Mouse (Mus musculus) embryonic facial prominence, embryonic 13.5 days (tissue): ENCODE results near the gene Pmm1. TPM values are rescaled to one million over a fixed set of nuclear protein-coding genes. Genes with fewer than 3 reads are reported as not detected.
"Not testable (repeated sequence)": the region's sequence is repeated elsewhere in the genome, so short reads cannot be mapped to it uniquely, and the experiment has no call there.

Experiments
- ATAC-seq: fragments of 200-750 bp; cut with Nextera tagmentation; 2 replicates; pipeline ENCODE4 v1.8.0; 2017; ENCODE audit warnings: low read depth; ENCODE audit not compliant: insufficient number of reproducible peaks, insufficient read depth, low FRiP score, low TSS enrichment
- H3K27ac ChIP-seq: fragments of 300-500 bp; sonication (generic); 2 replicates; pipeline ENCODE4 v1.5.1; 2015; ENCODE audit warnings: moderate library complexity, mild to moderate bottlenecking, inconsistent platforms
- H3K27me3 ChIP-seq: fragments of 300-500 bp; sonication (generic); 2 replicates; pipeline ENCODE4 v1.6.1; 2015; ENCODE audit warnings: mild to moderate bottlenecking, inconsistent platforms
- H3K36me3 ChIP-seq: fragments of 300-500 bp; sonication (generic); 2 replicates; pipeline ENCODE4 v1.6.1; 2015; ENCODE audit warnings: mild to moderate bottlenecking, inconsistent platforms
- H3K4me1 ChIP-seq: fragments of 300-500 bp; sonication (generic); 2 replicates; pipeline ENCODE4 v1.6.1; 2015; ENCODE audit warnings: inconsistent platforms
- H3K4me2 ChIP-seq: fragments of 300-500 bp; sonication (generic); 2 replicates; pipeline ENCODE4 v1.6.1; 2015; ENCODE audit warnings: moderate library complexity, mild to moderate bottlenecking, inconsistent platforms
- H3K4me3 ChIP-seq: fragments of 300-500 bp; sonication (generic); 2 replicates; pipeline ENCODE4 v1.5.1; 2015; ENCODE audit warnings: mild to moderate bottlenecking, inconsistent platforms
- H3K9ac ChIP-seq: fragments of 300-500 bp; sonication (generic); 2 replicates; pipeline ENCODE4 v1.6.1; 2015; ENCODE audit warnings: mild to moderate bottlenecking, inconsistent platforms
- H3K9me3 ChIP-seq: fragments of 300-500 bp; sonication (generic); 2 replicates; pipeline ENCODE4 v1.6.1; 2016; ENCODE audit warnings: inconsistent platforms
- WGBS: fragments of 180-500 bp; shearing (Covaris S2); methylation state at CpG from one replicate; pipeline ENCODE4 v1.1.7; 2015; ENCODE audit warnings: mixed read lengths; 5-methylcytosine and 5-hydroxymethylcytosine counted together
- polyA plus RNA-seq: library from polyadenylated mRNA; unstranded; fragments of >200 nt; fragmentation: Nextera tagmentation; extraction: Ambion mirVana; gene quantifications from 2 replicates; pipeline ENCODE4 v1.2.1, GENCODE M21; 2015

Gene Pmm1
- polyA plus RNA-seq, 1 experiment from 2014 or later, result 30.0 TPM

- not testable (repeated sequence) for H3K4me1 ChIP-seq, H3K9ac ChIP-seq, H3K27me3 ChIP-seq, ATAC-seq, H3K4me2 ChIP-seq, H3K4me3 ChIP-seq, H3K9me3 ChIP-seq, H3K36me3 ChIP-seq, H3K27ac ChIP-seq
- WGBS, result 73% methylated on average over 6 of the region's 6 CpGs
These were observed 8.9 kb upstream of the Pmm1 start for GRCm38 (mm10) chr15:81969635-81970034.

- Histone ChIP-seq H3K4me1 (peaks cover 6% of the 10 kb centered on the region; the same call in 1 of the 2 replicates), H3K9ac (no peak overlapping the region), H3K36me3 (no peaks in the 10 kb centered on the region), H3K4me3 (no peak overlapping the region), H3K27ac (no peak overlapping the region), H3K9me3 (peaks cover 5% of the 10 kb centered on the region), H3K27me3 (no peaks in the 10 kb centered on the region), H3K4me2 (no peak overlapping the region)
- ATAC-seq, result no peak
- WGBS, result 50% methylated on average over 7 of the region's 7 CpGs
These were observed 8.4 kb upstream of the Pmm1 start for GRCm38 (mm10) chr15:81969173-81969572.

- peaks cover 5% of the 10 kb centered on the region for H3K9me3 ChIP-seq
- 48% methylated on average over 2 of the region's 2 CpGs for WGBS
These were observed 7.7 kb upstream of the Pmm1 start for GRCm38 (mm10) chr15:81968447-81968846.

GRCm38 (mm10) chr15:81967821-81968220 lies 7.1 kb upstream of the Pmm1 start:
- Histone ChIP-seq H3K36me3 (no peaks in the 10 kb centered on the region), H3K9ac (no peak overlapping the region), H3K4me2 (no peak overlapping the region), H3K4me3 (no peak overlapping the region), H3K27me3 (no peaks in the 10 kb centered on the region), H3K4me1 (peaks cover 6% of the 10 kb centered on the region; the same call in 1 of the 2 replicates), H3K27ac (no peak overlapping the region), H3K9me3 (peaks cover 5% of the 10 kb centered on the region; the same call in 1 of the 2 replicates)
- no peak for ATAC-seq
- WGBS, result 89% methylated on average over 5 of the region's 5 CpGs

More at GRCm38 (mm10) chr15:81968447-81968846, 7.7 kb upstream of the Pmm1 start:
- H3K27ac ChIP-seq, result peak overlapping the region; percentile 4; the same call in 1 of the 2 replicates
- no peaks in the 10 kb centered on the region for H3K27me3 ChIP-seq
- H3K4me1 ChIP-seq, result peaks cover 6% of the 10 kb centered on the region; the same call in 1 of the 2 replicates
- H3K9ac ChIP-seq, result no peak overlapping the region
- H3K4me3 ChIP-seq, result no peak overlapping the region
- no peak for ATAC-seq
- H3K36me3 ChIP-seq, result no peaks in the 10 kb centered on the region
- no peak overlapping the region for H3K4me2 ChIP-seq

GRCm38 (mm10) chr15:81966062-81966829 lies 5.5 kb upstream of the Pmm1 start:
- no peak for ATAC-seq
- no peaks in the 10 kb centered on the region for H3K9me3 ChIP-seq
- 82% methylated on average over 13 of the region's 14 CpGs for WGBS
- no peak overlapping the region for H3K27ac ChIP-seq
- H3K36me3 ChIP-seq, result no peaks in the 10 kb centered on the region
- peaks cover 6% of the 10 kb centered on the region; the same call in 1 of the 2 replicates for H3K4me1 ChIP-seq
- H3K9ac ChIP-seq, result no peak overlapping the region
- no peaks in the 10 kb centered on the region for H3K27me3 ChIP-seq
- H3K4me3 ChIP-seq, result no peak overlapping the region
- H3K4me2 ChIP-seq, result no peak overlapping the region

GRCm38 (mm10) chr15:81964980-81965545 lies 4.3 kb upstream of the Pmm1 start:
- Histone ChIP-seq H3K4me1 (peaks cover 6% of the 10 kb centered on the region; the same call in 1 of the 2 replicates), H3K27me3 (no peaks in the 10 kb centered on the region), H3K36me3 (no peaks in the 10 kb centered on the region), H3K27ac (no peak overlapping the region), H3K4me3 (no peak overlapping the region), H3K9me3 (no peaks in the 10 kb centered on the region), H3K4me2 (no peak overlapping the region), H3K9ac (no peak overlapping the region)
- no peak for ATAC-seq
- 52% methylated on average over 4 of the region's 4 CpGs for WGBS

- no peak for ATAC-seq
- 67% methylated on average over 1 of the region's 1 CpGs for WGBS
- Histone ChIP-seq H3K9me3 (no peaks in the 10 kb centered on the region), H3K4me3 (no peak overlapping the region), H3K9ac (no peak overlapping the region), H3K27me3 (no peaks in the 10 kb centered on the region), H3K36me3 (no peaks in the 10 kb centered on the region), H3K4me1 (peaks cover 9% of the 10 kb centered on the region), H3K4me2 (no peak overlapping the region), H3K27ac (no peak overlapping the region)
These were observed 3.5 kb upstream of the Pmm1 start for GRCm38 (mm10) chr15:81964262-81964661.

- Histone ChIP-seq H3K9ac (0 out of 2 replicates have a peak overlapping the region, but pooled peaks have one; percentile 36), H3K27ac (no peak overlapping the region), H3K4me2 (peak overlapping the region; percentile 96), H3K27me3 (no peaks in the 10 kb centered on the region), H3K4me1 (peaks cover 5% of the 10 kb centered on the region), H3K9me3 (no peaks in the 10 kb centered on the region), H3K36me3 (0 out of 2 replicates have a peak, but pooled peaks cover 2% of the 10 kb centered on the region), H3K4me3 (peak overlapping the region; percentile 62)
- 3% methylated on average over 7 of the region's 8 CpGs for WGBS
- ATAC-seq, result no peak
These were observed 335 bp upstream of the Pmm1 start for GRCm38 (mm10) chr15:81961078-81961451.

- Histone ChIP-seq H3K4me3 (no peak overlapping the region), H3K9ac (0 out of 2 replicates have a peak overlapping the region, but pooled peaks have one; percentile 36), H3K27ac (no peak overlapping the region), H3K4me2 (no peak overlapping the region), H3K4me1 (peaks cover 5% of the 10 kb centered on the region), H3K9me3 (no peaks in the 10 kb centered on the region), H3K36me3 (peaks cover 24% of the 10 kb centered on the region), H3K27me3 (no peaks in the 10 kb centered on the region)
- 91% methylated on average over 3 of the region's 3 CpGs for WGBS
- no peak for ATAC-seq
These were observed 1.8 kb downstream of the Pmm1 start for GRCm38 (mm10) chr15:81958906-81959305.

- peaks cover 24% of the 10 kb centered on the region for H3K36me3 ChIP-seq
- H3K27me3 ChIP-seq, result no peaks in the 10 kb centered on the region
- H3K27ac ChIP-seq, result no peak overlapping the region
- H3K4me1 ChIP-seq, result peaks cover 5% of the 10 kb centered on the region
- no peak overlapping the region for H3K4me3 ChIP-seq
- no peaks in the 10 kb centered on the region for H3K9me3 ChIP-seq
- no peak overlapping the region for H3K4me2 ChIP-seq
- 86% methylated on average over 11 of the region's 11 CpGs for WGBS
- no peak overlapping the region for H3K9ac ChIP-seq
- ATAC-seq, result no peak
These were observed 3.1 kb downstream of the Pmm1 start for GRCm38 (mm10) chr15:81957598-81957997.

- Histone ChIP-seq H3K9ac (no peak overlapping the region), H3K27ac (no peak overlapping the region), H3K4me3 (no peak overlapping the region), H3K9me3 (no peaks in the 10 kb centered on the region), H3K36me3 (peaks cover 33% of the 10 kb centered on the region), H3K4me1 (peaks cover 5% of the 10 kb centered on the region), H3K4me2 (no peak overlapping the region), H3K27me3 (no peaks in the 10 kb centered on the region)
- no peak for ATAC-seq
- WGBS, result 58% methylated on average over 8 of the region's 8 CpGs
These were observed 4.3 kb downstream of the Pmm1 start for GRCm38 (mm10) chr15:81956457-81956856.

GRCm38 (mm10) chr15:81955414-81955813 lies 5.3 kb downstream of the Pmm1 start:
- no peaks in the 10 kb centered on the region for H3K9me3 ChIP-seq
- no peak for ATAC-seq
- no peak overlapping the region for H3K4me3 ChIP-seq
- 89% methylated on average over 15 of the region's 15 CpGs for WGBS
- H3K4me2 ChIP-seq, result no peak overlapping the region
- peaks cover 5% of the 10 kb centered on the region for H3K4me1 ChIP-seq
- no peaks in the 10 kb centered on the region for H3K27me3 ChIP-seq
- no peak overlapping the region for H3K9ac ChIP-seq
- H3K36me3 ChIP-seq, result peaks cover 39% of the 10 kb centered on the region
- H3K27ac ChIP-seq, result no peak overlapping the region
